Mouse (Mus musculus) cerebellum, adult 2 months (tissue): Measurements from ENCODE around the gene Kirrel. TPM values are rescaled to one million over a fixed set of nuclear protein-coding genes. Genes with fewer than 3 reads are reported as not detected.

Experiments
- DNase-seq, 2 experiments: peaks; one replicate each; pipeline ENCODE4 v3.0.0; 2021
- H3K27ac ChIP-seq: fragments of 200-500 bp; 2 replicates; pipeline ENCODE4 v1.5.1; 2012; ENCODE audit warnings: low read length, control low read depth, inconsistent platforms; ENCODE audit not compliant: insufficient read depth
- H3K27me3 ChIP-seq: fragments of 200-500 bp; 2 replicates; pipeline ENCODE4 v1.6.1; 2012; ENCODE audit warnings: inconsistent platforms, mild to moderate bottlenecking, low read length, moderate library complexity; ENCODE audit not compliant: control insufficient read depth, insufficient read depth
- H3K4me1 ChIP-seq: fragments of 200-500 bp; 2 replicates; pipeline ENCODE4 v1.6.1; 2011; ENCODE audit warnings: low read length; ENCODE audit not compliant: control insufficient read depth, insufficient read depth
- H3K4me3 ChIP-seq: fragments of 200-500 bp; replicated peaks from 2 replicates; pipeline ENCODE3; 2011; ENCODE audit warnings: mild to moderate bottlenecking, low read depth, low read length, control low read depth; ENCODE audit not compliant: insufficient read depth
- CTCF ChIP-seq: fragments of 200-500 bp; IDR thresholded peaks from 2 replicates; pipeline ENCODE4 v1.5.1; 2011; ENCODE audit warnings: low read depth, mild to moderate bottlenecking, control low read depth, low read length, moderate library complexity, borderline replicate concordance; ENCODE audit not compliant: insufficient read depth
- POLR2A ChIP-seq: fragments of 200-500 bp; IDR thresholded peaks from 2 replicates; pipeline ENCODE4 v1.6.1; 2011; ENCODE audit warnings: low read length, control low read depth, borderline replicate concordance; ENCODE audit not compliant: insufficient read depth
- WGBS: fragments of 180-500 bp; shearing (Covaris S2); methylation state at CpG from one replicate; pipeline ENCODE4 v1.1.7; 2018; 5-methylcytosine and 5-hydroxymethylcytosine counted together
- polyA plus RNA-seq: library from polyadenylated mRNA; depleted of rRNA; stranded (reverse); fragments of >200 nt; gene quantifications from 2 replicates; pipeline ENCODE4 v1.2.3, GENCODE M21; 2012

Kirrel gene
- polyA plus RNA-seq, 1 experiment = 5.6 TPM

DNA sequence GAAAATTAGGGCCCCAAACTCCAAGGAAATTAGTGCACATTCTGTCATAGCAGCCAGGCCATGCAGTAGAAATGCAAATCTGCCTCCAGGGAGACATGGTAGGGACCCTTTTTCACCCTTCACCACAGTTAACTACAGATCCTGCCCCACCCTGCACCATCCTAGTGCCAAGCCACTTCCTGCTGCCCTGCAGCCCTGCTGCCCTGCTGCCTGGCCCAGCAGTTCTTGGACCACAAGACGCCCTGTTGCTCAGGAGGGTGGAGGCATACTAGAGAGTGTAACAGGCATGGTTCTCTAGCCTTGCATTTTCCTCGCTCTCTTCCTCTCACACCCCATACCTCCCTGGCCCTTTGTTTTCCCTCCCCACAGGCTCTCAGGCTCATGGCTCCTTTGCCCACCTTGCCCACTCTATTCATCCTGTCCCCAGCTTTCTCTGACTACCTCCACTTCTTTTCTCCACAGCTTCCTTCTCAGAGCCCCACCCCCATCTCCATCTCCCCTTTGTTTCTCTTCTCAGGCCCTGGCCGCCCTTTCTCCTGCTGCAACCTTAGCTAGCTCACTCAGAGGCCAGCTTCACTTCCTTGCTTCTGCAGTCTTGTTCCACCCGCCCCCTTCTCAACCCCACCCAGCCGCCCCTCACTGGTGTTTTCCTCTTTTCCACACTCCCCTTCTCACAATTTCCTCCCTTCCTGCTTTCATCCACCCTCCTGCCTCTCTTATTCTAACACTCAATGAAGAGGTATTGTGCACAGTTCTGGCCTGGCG is 29.9 kb downstream of the Kirrel start:
- H3K27me3 ChIP-seq = no peaks in the 10 kb centered on the region
- DNase-seq = no peak
- no peaks in the 10 kb centered on the region for H3K4me1 ChIP-seq
- TF ChIP-seq POLR2A = no peak
- TF ChIP-seq CTCF = no peak
- no peak overlapping the region for H3K27ac ChIP-seq
- 68% methylated on average over 6 of the region's 6 CpGs for WGBS
- H3K4me3 ChIP-seq = no peak overlapping the region

GRCm38 (mm10) chr3:87140284-87140683 is 34.3 kb downstream of the Kirrel start:
- no peaks in the 10 kb centered on the region for H3K27me3 ChIP-seq
- DNase-seq = no peak
- no peak overlapping the region for H3K27ac ChIP-seq
- TF ChIP-seq CTCF (no peak), POLR2A (no peak)
- no peaks in the 10 kb centered on the region for H3K4me1 ChIP-seq
- WGBS = 85% methylated on average over 5 of the region's 5 CpGs
- H3K4me3 ChIP-seq = no peak overlapping the region

- Histone ChIP-seq H3K4me3 (no peak overlapping the region), H3K27me3 (no peaks in the 10 kb centered on the region), H3K4me1 (no peaks in the 10 kb centered on the region), H3K27ac (no peak overlapping the region)
- DNase-seq = no peak
- no peak for TF ChIP-seq CTCF
- no peak for TF ChIP-seq POLR2A
- WGBS = 60% methylated on average over 7 of the region's 7 CpGs
Observed at GRCm38 (mm10) chr3:87136782-87137181, 37.8 kb downstream of the Kirrel start.

- DNase-seq = no peak
- Histone ChIP-seq H3K4me3 (no peak overlapping the region), H3K4me1 (no peaks in the 10 kb centered on the region), H3K27me3 (no peaks in the 10 kb centered on the region), H3K27ac (no peak overlapping the region)
- TF ChIP-seq POLR2A (no peak), CTCF (no peak)
Observed at GRCm38 (mm10) chr3:87134951-87135350, 39.6 kb downstream of the Kirrel start.

DNA sequence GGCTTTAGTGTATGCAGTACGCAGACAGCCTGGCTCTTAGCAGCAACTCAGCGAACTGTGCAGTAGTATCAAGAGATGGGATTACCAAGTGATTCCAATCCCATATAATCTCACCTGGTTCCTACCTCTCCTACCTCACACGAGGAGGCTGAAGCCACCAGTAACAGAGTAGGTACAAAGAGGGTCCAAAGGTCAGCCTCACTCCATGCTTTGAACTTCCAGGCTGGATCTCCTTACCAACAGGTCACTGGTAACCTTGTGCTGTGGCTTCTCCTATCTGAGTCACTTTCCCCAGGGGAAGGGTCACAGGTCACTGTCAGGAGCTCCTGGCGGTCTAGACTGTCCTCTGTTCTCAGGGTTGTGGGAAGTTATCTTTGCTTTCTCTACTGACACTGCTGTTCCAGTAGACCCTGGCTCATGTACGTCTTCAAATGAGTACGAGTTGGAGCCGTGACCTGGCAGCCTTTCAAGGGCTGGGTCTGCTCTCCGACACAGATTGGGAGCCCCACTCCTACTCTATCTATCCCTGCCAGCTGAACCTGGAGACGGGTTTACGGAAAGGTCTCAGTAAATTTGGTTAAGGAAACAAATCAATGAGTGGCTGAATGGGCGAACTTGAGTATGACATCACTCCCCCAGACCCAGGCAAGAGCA is 42.7 kb downstream of the Kirrel start:
- Histone ChIP-seq H3K4me1 (no peaks in the 10 kb centered on the region), H3K27ac (no peak overlapping the region), H3K4me3 (no peak overlapping the region), H3K27me3 (no peaks in the 10 kb centered on the region)
- TF ChIP-seq POLR2A = no peak
- TF ChIP-seq CTCF = no peak
- DNase-seq = no peak
- 36% methylated on average over 11 of the region's 11 CpGs for WGBS

DNA sequence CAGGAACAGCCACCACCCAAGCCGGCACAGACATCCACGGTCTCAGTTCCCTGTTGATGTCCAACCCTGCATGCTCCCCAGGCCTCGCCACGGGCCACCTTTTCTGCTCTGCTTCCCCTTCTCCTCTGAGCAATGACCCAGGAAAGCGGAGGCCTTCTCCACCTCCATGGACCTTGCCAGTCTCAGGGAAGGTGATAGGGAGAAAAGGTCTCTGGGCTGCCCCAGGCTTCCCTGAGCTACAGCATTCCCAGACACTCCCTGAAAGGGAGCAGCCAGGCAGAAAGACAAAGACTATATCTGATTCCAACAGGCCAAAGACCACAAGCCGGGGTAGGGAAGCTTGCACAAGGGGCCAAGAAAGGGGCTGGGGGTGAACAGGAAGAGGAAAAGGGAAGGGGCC is 43.6 kb downstream of the Kirrel start:
- H3K4me3 ChIP-seq = no peak overlapping the region
- TF ChIP-seq POLR2A (no peak), CTCF (no peak)
- no peaks in the 10 kb centered on the region for H3K27me3 ChIP-seq
- H3K27ac ChIP-seq = no peak overlapping the region
- 66% methylated on average over 6 of the region's 6 CpGs for WGBS
- H3K4me1 ChIP-seq = no peaks in the 10 kb centered on the region
- no peak for DNase-seq

DNA sequence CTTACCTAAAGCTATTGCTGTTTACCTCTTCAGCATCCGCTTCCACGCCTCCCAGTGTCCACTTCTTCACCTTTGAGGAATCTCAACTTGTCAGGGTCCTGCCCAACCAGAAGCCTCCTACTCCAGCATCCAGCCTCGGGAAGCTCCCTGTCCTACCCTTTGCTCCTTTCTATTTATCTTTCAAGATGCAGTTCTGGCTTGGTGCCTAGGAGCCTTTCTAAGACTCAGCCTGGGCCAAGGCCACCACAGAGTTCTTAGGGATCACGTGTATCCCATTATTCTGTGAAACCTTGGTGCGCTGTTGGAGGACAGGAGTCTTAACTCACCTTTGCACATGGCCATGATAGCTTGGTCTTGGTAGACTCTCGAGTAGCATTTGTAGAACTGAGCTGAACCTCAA is 50.8 kb downstream of the Kirrel start:
- Histone ChIP-seq H3K4me1 (no peaks in the 10 kb centered on the region), H3K27me3 (no peaks in the 10 kb centered on the region), H3K4me3 (no peak overlapping the region), H3K27ac (no peak overlapping the region)
- 62% methylated on average over 6 of the region's 6 CpGs for WGBS
- DNase-seq = no peak
- TF ChIP-seq POLR2A (no peak), CTCF (no peak)

- TF ChIP-seq POLR2A (no peak), CTCF (no peak)
- Histone ChIP-seq H3K4me3 (no peak overlapping the region), H3K27me3 (no peaks in the 10 kb centered on the region), H3K27ac (no peak overlapping the region), H3K4me1 (no peaks in the 10 kb centered on the region)
- 73% methylated on average over 9 of the region's 9 CpGs for WGBS
- DNase-seq = no peak
Observed at GRCm38 (mm10) chr3:87118214-87118613, 56.3 kb downstream of the Kirrel start.
